Mouse (Mus musculus) brain, embryonic 14.5 days (tissue): ENCODE measurements at regions not wholly inside any gene's neighbourhood (a gene's known extent, or its start where the extent isn't known, plus 50 kb on each side); places are given as distances from the start of the nearest gene placed in this dataset.

Experiments used
- CTCF ChIP-seq: fragments of 200-500 bp; IDR thresholded peaks from 2 replicates; pipeline ENCODE4 v1.5.1; 2012; ENCODE audit warnings: inconsistent platforms, mild to moderate bottlenecking, moderate library complexity, borderline replicate concordance; ENCODE audit not compliant: insufficient read depth, insufficient read length; ENCODE audit errors: extremely low read depth
- POLR2A ChIP-seq: fragments of 200-500 bp; IDR thresholded peaks from 2 replicates; pipeline ENCODE4 v1.6.1; 2012; ENCODE audit warnings: mild to moderate bottlenecking, inconsistent platforms, borderline replicate concordance; ENCODE audit not compliant: poor library complexity, insufficient read depth, insufficient read length, severe bottlenecking; ENCODE audit errors: extremely low read depth

GRCm38 (mm10) chr12:35314035-35314434 is 220.8 kb downstream of the Ahr start:
- no peak for TF ChIP-seq CTCF
- no peak for TF ChIP-seq POLR2A
